Mouse (Mus musculus) frontal cortex, postnatal 14 days (tissue): ENCODE data around the gene Dazap1.

Source experiments
- DNase-seq, 2 experiments: peaks; one replicate each; pipeline ENCODE4 v3.0.0; 2022; ENCODE audit warnings: low spot score in 2 of 2

The Dazap1 gene

DNA sequence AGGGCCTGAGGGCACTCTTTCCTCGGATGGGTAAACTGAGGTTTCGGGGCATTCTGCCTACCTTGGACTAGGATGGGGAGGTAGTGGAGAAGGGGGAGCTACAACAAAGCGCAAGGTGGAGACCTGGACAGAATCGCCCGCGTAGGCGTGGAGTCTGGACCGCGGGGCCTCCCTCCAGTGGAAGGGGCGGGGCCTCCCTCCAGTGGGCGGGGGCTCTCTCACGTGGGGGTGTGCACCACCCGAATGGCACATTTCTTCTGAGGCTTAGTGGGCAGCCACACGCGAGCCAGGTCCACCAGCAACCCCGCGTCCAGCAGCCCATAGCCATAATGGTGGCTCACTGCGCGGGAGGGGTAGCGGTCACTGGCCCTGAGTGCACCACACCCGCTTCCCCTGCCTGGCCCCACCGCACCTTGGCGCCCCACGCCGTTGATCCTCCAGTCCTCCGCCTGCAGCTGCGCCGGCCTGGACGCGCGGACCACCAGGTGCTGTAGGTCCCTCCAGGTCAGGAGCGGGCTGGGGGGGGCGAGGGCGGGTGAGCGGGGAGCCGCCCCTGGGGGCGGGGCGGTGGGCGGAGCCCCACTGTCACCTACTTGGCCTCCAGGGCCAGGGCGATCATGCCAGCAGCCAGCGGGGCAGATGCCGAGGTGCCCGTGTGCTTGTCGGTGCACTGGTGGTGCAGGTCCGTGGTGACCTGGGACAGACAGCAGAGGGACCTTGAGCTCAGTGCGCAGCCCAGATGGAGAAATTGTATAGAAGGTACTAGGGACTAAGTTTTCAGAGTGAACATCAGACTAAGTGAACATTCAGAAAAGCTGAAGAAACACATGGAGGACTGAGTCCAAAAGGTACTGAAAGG is 62.2 kb downstream of the Dazap1 start:
- DNase-seq = peak in 1 of 2 experiments; percentile 48

DNA sequence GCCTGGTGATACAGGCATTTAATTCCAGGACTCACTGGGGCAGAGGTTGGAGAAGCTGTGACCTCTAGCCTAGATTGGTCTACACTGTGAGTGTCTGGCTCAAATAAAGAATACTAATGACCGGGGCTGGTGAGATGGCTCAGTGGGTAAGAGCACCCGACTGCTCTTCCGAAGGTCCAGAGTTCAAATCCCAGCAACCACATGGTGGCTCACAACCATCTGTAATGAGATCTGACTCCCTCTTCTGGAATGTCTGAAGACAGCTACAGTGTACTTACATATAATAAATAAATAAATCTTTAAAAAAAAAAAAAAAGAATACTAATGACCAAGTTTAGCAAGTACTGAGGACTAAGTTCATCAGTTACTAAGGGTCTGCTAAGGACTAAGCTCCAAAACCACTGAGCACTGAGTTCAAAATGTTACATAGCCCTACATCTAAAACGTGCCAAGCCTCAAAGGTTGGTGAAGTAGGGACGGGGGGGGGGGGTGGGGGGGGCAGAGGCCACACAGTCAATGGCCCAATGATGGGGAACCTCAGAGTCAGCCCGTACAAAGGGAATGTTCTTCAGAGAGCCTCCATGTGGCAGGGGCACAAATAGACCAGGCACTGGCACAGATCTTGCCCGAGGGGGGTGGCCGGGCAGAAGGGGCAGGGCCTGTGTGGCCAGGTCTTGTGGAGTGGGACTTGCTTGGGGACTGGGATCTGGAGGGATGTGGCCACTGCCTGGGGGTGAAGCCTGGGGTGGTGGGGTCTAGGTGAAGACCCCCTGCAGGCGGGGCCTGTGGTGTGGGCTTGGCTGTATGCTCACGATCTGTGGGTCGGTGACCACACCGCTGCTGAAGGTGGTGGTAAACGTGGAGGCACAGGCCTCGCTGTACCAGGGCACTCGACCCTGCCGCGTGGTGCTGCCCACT is 63.1 kb downstream of the Dazap1 start:
- DNase-seq = no peak

DNA sequence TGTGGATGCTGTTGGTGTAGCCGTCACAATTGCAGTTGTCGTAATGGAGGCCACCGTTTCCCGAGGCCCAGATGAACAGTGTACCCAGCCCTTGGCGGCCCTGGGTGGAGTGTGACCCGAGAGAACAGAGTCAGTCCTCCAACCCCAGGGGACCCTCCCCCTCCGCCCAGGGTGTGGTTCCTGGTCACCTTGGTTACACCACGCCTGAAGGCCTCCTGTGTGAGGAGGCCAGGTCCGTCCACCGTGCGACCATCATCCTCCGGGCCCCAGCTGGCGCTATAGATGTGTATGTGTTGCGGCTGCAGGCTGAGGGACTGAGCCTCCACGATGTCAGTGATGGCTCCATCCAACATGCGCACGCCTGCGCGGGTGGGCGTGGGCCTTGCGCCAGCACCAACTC is 63.8 kb downstream of the Dazap1 start:
- DNase-seq = no peak

DNA sequence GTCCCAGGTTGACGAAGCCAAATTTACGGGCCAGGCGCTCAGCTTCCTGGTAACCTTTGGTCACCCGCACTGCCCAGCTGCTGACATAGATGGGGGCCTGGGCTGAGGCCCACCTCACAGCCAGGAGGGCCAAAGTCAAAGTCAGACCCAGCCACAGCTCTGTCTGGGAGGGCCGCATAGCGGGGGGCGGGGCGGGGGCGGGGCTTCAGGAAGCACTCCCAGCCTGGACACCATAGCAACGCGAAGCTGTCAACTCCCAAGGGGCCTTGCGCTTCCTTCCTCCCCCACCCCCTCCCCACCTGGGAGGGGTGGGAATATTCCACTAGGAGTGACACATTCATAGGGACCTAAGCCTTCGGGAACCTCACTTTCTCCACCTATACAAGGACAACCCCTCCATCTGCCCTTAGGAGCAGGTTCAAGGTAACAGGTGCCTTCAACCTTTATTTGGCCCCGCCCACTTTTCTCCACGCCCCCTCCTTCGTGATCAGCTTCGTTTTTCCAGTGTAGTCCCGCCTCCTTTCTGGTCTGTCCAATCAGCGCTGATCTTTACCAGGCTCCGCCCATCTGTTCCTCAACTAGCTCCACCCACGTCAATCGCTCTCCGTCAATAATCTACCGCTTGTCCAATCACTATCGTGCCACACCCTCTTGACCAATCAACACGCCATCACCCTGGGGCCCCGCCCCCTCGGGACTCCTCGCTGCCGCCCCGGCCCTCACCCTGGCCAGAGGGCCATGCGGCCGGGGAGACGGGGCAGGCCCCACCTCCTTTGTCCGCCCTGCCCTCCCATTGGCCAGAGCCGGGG is 68.2 kb downstream of the Dazap1 start, which contains the start of the genes Pcsk4 and Reep6:
Gene Pcsk4, minus strand, starts transcription at position 226 of the 809 bp plus-strand sequence.
Gene Reep6, plus strand, starts transcription at position 681 of the 809 bp plus-strand sequence.
- DNase-seq = peak; percentile 96 to 97

DNA sequence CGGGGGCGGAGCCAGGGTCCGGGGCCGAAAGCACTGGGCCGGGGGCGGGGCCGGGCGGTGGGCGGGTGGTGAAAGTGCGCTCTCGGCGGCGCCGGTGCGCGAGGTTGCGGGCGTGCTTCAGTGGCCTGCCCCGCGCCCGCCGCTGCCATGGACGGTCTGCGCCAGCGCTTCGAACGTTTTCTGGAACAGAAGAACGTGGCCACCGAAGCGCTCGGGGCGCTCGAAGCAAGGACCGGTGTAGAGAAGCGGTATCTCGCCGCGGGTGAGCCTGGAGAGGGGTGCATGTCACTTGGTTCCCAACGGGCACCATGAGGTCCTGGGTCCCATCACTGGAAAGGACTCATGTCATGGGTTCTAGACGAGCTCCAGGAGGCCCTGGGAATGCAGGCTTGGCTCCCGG is 68.8 kb downstream of the Dazap1 start:
- no peak for DNase-seq

DNA sequence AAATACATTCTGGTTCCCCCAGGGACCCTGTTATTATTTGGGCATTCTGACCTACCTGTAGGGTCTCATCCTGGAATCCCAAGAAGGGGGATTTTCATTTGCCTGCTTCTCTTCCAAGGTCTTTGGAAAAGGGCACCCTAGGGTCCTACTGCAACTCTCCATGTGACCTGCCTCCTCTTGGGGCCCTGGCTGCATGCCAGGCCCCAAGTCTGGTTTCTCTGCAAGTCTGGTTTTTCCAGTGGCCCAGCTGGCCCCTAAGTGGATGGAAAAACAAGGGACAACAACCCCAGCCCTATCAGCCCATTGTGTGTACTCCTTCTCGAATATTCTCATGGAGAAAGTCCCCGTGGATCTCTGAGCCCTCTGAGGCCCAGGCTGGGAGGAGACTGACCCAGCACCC is 69.6 kb downstream of the Dazap1 start:
- DNase-seq = no peak

DNA sequence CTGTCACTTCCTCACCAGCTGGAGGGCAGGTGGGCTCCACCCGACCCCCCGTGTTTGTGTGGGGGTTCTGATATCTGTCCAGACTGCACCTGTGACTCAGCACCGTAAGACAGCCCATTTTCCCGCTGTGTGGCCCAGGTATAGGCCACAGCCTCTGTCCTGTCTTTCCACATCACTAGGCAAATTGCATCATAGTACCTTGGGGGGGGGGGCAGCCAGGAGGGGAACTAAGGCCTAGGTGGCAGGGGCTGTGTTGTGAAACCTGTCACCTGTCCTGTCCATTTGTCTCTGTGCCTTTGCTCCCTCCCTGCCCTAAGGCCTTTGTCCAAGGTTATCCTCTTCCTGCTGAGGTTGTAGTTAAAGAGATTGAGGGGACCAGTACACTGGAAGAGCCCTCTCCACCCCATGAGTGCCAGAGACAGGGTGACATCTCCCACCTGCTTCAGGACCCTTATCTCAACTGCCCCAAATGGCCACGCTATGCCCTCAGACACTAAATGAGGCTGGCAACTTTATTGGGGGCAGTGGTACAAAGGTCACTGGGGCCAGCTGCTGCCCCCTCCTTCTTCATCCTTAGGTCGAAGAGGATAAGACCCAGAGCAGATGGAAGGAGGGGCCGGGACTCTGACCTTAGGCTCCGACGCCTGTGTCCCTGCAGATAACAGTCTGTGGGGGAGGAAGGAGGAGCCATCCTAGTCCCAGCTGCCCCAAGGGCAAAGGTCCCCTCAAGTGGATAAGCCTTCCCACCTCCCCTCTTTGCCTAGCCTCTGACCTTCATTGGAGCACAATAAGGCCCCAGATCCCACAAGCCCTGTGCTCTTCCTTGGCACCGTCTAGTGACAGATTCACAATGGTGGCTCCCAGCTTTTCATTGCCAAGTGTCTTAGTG is 70.6 kb downstream of the Dazap1 start:
- no peak for DNase-seq

DNA sequence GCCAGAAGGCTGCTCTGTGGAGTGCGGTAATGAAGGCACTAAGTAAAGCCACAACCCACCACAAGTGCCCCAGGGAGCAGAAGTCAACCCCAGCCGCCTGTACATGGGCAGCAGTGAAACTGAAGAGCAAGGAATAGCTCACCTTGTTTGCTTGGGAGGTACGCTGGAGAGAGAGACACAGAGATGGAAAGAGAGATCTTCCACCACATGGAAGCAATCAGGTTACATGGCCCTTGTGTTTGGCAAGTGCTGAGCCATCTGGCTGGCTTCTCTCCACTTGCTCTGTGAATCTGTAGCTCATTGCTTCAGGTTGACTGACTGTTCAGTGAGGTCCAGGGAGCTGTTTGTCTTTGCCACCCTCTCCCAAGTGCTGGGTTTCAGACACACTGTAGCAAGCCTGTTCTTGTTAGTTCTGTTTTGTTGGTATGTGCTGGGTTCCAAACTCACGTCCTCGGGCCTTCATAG is 71.3 kb downstream of the Dazap1 start:
- no peak for DNase-seq

DNA sequence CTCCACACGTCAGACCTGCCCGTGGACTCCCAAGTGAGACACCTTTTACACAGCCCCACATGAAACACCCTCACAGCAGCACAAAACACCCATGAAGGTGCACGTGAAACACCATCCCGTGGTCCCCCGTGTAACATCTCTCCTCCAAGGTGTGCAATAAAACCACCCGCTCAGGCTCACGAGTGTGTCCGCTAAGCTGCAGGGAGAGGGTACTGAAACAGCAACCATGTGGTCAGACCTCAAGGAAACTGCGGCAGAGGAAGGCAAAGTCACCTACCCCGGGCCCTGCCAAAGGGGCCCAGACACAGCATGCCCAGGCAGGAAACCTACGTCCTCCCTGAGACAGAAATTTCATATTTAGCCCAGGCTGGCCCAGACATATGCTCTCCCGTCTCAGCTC is 75.0 kb downstream of the Dazap1 start:
- no peak for DNase-seq
